Mouse (Mus musculus): ENCODE measurements at regions not wholly inside any gene's neighbourhood (a gene's known extent, or its start where the extent isn't known, plus 50 kb on each side); places are given as distances from the start of the nearest gene placed in this dataset.

DNA sequence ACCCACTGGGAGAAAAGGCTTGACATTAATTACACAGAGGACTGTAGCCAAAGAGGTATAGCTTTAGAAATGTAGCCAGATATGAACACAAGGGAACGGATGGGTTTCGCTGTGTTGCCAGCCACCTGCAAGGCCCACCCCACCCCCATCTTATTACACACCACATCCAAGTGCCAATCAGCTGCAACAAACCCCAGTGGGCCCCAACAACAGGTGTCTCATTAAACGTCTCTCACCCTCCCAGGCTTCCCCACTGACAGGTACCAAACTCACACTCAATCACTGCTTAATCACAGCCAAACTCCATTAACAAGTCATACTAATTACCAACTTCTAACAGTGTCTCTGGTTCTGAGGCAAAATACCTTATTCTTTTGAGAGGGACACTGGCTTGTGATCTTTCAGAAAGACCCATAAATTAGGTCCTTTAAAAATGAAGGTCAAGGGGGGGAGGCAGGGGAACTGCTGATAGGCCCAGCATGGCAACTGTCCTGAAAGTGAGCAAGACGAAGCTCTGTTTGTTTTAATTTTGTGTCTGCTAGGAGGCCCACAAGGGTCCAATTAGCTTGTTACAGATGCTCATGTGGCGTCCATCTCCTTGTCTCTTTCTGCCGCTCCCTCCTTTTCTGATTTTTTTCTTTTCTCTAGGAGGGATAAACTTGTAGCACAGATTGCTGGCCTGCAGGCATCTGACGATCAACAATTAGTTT is 115.4 kb upstream of the Arrdc4 start:
- intact Hi-C loops (cut with DNase I) = no loop called here
- no peak for DNase-seq

DNA sequence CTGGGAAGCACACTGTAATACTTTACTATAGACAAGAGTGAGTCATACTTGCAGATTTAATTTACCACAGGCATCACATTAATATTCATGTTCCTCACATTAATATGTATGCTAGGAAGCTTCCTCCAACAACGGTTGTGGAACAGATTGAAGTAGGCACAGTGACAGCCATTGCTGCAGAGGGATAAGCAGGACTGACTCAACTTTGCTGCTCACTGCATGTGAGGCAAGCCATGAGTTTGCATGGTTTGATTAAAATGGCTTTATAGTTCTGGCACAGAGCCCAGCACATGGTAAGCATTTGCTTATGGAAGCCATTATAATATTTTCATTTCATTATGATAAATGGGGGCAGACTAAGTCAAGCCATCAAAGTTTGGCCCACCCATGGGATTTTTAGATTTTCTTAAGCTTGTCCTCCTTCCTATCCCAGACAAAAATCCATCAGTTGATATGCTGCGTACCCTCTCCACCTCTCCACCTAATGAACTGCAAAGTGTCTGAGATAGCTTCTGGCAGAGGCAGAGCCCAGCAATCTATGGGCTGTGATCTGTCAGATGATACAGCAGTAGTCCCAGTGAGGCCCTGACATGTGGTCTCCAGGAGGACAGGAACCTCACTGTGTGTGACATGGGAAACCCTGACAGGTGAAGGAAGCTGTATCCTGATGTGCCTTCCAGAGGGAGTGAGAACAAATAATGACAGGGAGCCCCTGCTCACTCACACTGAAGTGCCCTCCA is 109.6 kb upstream of the Arrdc4 start:
- intact Hi-C loops (cut with DNase I) = no loop called here
- DNase-seq = no peak

DNA sequence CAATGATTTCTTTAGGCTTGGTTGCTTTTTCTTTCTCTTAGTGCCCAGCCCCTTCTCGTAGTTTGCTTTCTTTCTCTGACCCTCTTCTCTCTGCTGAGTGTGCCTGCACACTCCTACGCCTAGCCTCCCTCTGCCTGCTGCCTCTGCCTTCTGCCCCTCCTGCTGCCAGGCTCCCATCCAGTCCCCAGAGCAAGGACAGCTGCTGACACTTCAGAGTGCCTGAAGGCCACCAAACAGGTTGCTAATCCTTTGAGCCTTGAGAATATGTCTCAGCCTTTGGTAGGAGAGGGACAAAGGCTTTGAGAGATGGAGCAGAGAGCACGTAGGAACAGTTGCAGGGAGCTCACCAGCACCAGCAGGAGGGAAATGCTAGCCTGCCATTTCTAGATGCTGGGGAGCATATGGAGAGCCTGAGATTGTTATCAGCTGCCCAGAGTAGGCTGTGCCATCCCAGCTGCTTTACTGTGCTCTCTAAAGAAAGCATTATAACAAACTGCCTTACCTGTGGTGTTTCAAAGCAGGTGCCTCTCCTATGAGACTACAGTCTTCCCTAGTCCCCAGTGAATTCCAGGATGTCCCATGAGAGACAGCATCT is 103.0 kb upstream of the Arrdc4 start:
- no peak for DNase-seq
- intact Hi-C loops (cut with DNase I) = no loop called here

DNA sequence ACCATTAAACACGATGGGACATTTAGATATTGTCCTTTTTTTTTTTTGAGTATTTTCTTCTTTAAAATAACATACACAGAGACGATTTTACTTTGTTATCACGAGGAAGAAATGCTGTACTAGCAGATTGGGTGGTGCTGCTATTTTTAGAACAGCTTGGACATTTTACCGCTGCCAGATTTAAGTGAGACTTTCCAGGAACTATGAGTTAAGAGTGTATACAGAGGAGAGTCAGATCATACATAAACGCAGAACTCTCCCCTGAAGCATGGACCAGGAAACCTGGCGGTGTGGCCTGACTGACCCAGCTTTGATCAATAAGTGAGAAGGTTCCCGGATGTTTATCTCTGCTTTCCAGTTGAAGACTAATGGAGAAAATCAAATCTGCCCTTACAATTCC is 95.6 kb upstream of the Arrdc4 start:
- DNase-seq = no peak
- intact Hi-C loops (cut with DNase I) = no loop called here

DNA sequence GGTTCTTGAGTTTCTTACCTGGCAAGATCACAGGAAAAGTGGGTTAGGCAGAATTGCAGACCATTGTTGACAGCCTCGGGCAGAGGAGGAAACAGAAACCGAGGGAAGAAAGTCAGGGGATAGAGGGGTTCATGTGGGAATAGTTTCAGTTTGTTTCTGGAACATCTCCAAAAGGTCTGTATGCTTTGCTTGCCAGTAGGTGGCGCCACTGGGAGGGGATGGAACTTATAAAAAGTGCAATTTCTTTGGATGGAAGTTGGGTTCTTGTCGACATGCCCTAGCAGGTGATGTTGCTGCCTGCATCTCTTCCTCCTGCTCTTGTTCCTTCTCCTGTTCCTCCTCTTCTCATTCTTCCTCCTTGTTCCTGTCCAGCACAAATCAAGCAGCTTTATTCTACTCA is 94.3 kb upstream of the Arrdc4 start:
- intact Hi-C loops (cut with DNase I) = no loop called here
- DNase-seq = no peak

DNA sequence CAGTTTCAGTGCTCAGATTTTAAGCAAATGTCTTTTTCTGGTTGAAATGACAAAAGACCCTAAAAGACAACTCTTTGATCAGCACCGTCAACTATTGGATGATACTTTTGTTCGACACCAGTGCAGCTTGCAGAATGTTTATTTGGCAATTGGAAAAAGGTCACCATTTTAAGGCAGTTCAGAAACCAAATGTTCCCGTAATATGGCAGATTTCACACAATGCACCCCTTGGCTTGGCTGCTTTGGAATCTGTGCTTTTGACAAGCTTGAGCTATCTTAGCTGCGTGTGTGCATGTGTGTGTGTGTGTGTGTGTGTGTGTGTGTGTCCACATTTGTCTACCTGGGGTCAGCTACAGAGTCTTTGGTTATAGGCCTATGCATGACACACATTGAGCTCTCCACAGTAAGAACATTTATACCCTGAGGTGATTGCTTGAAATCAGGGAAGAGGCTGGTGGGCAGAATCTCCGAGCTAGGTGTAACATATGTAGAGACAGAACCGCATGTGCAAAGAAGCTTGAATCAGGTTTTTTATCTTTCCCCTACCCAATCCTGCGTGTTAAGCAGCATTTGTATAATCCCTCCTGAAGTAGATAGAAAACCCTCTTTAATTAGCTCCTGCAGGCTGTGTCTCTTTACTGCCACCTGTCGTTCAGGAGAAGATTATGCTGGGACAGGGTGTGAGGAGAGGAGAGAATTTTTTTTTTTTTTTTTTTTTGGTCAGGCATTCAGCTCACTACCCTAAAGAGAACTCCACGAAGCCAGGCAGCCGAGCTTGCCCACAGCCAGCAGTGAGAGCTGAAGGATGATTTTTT is 85.1 kb upstream of the Arrdc4 start:
- intact Hi-C loops (cut with DNase I) = no loop called here
- DNase-seq = no peak

DNA sequence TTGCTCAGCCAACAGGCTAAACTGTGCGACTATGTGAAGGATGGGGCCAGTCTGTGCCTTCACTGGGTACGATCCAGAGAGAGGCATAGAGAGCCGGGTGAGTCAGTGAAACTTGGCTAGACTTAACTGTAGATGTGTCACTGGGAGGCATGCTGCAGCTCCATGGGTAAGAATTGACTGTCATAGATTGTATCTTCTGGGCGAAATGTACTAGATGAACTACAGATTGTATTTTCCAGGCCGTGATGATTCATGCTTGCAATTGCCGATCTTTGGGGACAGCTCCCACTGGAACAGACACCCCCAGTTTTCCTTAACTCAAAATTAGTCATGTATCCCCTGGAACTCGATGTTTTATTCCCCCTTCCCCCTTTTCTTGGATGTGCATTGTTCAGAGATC is 84.5 kb upstream of the Arrdc4 start:
- no peak for DNase-seq
- intact Hi-C loops (cut with DNase I) = no loop called here

DNA sequence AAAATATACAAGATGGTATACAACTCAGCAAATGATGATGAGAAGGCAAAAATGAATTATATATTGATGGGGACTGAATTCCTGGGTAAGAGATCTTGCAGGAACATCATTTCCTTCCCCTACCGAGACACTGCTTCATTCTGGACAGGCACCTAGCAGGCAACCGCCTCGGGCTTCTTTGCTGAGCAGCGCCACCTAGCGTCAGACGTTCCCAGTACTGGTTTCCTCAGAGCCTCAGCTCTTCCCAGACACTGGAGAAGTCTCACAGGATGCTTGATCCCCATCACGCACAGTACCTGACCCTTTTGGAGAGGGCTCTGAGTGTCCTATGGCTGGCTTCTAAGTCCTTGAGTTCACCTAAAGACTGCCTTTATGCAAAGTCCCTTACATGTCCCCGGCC is 80.8 kb upstream of the Arrdc4 start:
- DNase-seq = peak; percentile 74 to 88
- intact Hi-C loops (cut with DNase I) = loop anchor here (2.0 kb wide), 2 partner anchors 251 to 457 kb away; no protein-coding TSS in a partner anchor

DNA sequence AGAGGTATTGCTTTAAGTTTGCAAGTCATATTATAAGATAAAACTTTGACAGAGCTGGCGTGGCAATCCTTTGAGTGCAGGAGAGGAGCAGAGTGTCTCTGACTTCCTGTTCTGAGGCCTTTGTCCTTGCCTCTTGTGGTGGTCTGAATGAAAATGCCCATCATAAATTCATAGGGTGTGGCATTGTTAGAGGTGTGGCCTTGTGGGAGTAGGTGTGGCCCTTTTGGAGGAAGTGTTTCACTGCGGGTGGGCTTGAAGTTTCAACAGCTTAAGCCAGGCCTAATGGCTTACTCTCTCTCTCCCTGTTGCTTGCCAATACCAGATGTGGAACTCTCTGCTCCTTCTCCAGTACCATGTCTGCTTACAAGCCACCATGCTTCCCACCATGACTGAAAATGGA is 75.4 kb upstream of the Arrdc4 start:
- no peak for DNase-seq
- intact Hi-C loops (cut with DNase I) = loop anchor here (5.0 kb wide), 1 partner anchor 347 kb away; no protein-coding TSS in a partner anchor

DNA sequence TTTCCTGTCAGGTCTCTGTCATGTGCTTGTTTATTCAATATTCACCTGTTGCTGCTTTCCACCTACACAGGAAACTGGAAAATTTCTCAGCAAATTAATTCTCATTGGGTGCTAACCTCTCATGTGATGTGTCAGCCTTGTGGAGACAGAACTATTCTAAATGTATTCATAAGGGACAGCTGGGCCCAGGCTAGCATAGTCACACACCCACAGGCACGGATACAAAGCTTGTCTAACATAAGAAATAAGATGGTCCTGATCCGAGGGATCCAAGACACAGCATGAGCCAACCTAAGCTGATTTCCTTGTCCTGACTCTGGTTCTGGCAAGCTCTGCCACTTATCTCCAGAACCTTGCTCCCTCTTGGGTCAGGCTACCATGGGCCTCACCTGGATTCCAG is 74.6 kb upstream of the Arrdc4 start:
- DNase-seq = no peak
- intact Hi-C loops (cut with DNase I) = loop anchor here (1.0 to 5.0 kb wide), 4 partner anchors 172 to 449 kb away; no protein-coding TSS in a partner anchor

DNA sequence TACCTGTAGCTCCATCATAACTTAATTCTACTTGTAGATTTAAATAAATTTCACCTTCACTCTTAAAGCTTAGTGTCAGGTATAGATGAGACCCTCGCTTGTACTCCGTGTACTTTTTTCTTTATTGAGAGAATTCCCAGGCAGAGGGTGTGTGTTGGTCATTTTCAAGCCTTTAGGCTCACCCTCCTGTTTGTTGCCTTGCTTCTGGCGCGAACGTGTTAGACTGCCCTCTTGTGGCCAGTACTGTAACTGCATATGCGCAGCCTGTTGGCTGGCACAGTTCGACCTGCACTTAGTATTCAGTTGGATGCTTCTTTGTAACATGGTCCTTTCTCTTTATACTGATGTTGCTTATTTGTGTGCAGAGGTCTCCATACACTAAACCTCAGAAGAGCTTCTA is 74.1 kb upstream of the Arrdc4 start:
- peak; percentile 60 to 70 for DNase-seq

DNA sequence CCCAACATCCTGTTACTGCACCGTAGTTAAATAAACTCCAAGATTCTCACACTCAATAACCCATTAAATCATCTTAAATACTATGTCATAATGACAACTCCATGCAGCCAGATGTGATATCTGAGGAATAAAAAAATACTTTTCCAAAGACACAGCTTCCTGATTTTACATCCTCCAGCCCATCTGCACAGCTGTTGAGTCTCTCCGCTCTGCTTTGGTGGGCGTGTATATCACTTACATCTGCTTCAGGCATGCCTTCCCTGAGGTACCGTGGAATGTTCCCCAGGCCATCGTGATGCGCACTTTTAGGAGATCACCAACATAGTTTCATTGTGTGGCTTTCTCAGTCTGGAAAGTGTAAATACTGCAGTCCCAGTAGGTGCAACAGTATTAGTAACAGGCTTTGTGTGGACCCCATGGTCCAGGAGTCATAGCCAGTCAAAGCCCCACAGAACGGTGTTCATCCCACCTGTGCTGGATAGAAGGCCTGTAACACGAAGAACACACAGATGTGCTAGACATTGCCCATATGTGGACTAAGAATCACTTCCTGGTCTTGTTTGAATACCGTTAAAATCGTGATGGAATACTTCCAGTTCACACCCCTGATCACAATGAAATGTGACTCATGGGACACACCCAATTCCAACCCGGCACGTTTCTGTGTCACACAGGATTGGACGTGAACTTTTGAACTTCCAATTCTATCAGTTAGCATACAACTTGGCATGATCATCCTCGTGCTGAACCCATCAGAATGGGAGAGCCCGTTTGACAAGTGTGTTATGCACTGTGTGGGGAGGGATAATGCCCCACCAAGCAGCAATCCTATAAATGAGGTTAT is 66.0 kb upstream of the Arrdc4 start:
- intact Hi-C loops (cut with DNase I) = no loop called here

More for the DNA sequence above, 74.1 kb upstream of the Arrdc4 start:
- intact Hi-C loops (cut with DNase I) = loop anchor here (1.0 to 5.0 kb wide), 4 partner anchors 172 to 448 kb away; no protein-coding TSS in a partner anchor

DNA sequence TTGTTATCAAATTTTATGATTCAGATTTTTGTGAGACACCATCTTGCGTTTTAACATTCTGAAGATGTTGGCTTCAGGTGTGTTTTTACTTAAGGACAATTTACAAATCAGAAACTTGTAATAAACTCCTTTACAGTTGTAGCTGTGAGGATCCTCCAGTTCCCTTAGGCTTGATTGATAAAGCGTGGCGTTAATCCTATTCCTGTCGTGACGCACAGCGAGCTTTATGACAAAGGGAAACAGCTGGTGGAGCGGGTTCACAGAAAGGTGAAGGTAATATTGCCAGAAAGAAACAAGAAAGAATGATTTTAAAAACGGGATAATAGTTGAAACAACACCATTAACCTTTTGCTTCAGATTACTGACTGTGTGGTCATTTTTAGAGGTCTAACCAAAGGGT is 60.7 kb upstream of the Arrdc4 start:
- DNase-seq = no peak
- intact Hi-C loops (cut with DNase I) = no loop called here

More for the DNA sequence above, 66.0 kb upstream of the Arrdc4 start:
- no peak for DNase-seq

Measured in heart, postnatal 36 days (tissue).